Mouse (Mus musculus) testis, adult 2 months (tissue): ENCODE measurements around the gene Igsf21.

Experiments
- CTCF ChIP-seq: fragments of 200-500 bp; IDR thresholded peaks from 2 replicates; pipeline ENCODE4 v1.5.1; 2012; ENCODE audit warnings: low read depth, mild to moderate bottlenecking, inconsistent platforms, low read length, moderate library complexity; ENCODE audit not compliant: control insufficient read depth, insufficient read depth, insufficient replicate concordance
- POLR2A ChIP-seq: fragments of 200-500 bp; IDR thresholded peaks from 2 replicates; pipeline ENCODE4 v1.6.1; 2012; ENCODE audit warnings: low read depth, mild to moderate bottlenecking, inconsistent platforms, low read length, moderate library complexity; ENCODE audit not compliant: control insufficient read depth

GRCm38 (mm10) chr4:140108871-140109625, 137.5 kb downstream of the Igsf21 start:
- no peak for TF ChIP-seq CTCF
- TF ChIP-seq POLR2A, result no peak
